Mouse (Mus musculus): ENCODE measurements around the gene Cd9. TPM values are rescaled to one million over a fixed set of nuclear protein-coding genes. Genes with fewer than 3 reads are reported as not detected.

Gene Cd9
- polyA plus RNA-seq (2015; fragmentation: Nextera tagmentation; extraction: Ambion mirVana), result 243 and 249 TPM in 2 replicates

DNA sequence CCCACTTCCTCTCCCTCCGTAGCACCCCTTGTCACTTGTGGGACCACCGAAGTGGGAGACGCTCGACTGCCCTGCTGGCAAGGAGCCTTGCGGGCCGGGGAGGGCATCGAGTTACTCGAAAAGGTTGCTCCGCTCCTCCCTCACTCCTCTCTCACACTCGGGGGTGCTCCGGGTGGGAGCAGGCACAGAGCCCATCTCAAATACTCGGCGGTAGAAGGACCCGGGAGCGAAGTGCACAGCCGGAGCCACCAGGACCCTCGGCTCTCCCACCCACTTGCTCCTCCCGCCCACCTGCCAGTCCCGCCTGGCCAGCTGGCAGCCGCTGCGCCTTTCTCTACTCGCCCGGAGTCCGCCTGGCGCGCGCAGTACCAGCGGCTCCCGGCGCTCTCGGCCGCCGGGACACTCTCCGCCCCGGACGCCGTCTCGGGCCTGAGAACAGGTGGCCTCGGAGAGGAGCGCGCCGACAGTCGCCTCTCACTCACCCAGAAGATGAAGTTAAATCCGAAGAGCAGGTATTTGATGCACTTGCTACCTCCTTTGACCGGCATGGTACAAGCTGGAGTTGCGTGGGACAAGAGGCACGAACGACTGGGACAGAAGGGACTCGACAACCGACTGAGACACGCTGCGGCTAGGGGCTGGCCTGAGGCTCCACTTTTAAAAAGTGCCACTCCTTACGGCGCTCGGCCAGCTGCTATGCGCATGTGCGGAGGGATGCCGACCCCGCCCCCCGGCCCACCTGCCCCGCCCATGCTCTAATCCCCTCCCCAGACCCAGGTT, at the start of gene Cd9:
Cd9 (minus strand) TSS at position 700 of the 780 bp plus-strand sequence.
- Histone ChIP-seq H3K27ac (ENCODE audit: low read depth) (peak within 1 kb of the TSS; percentile 71), H3K4me3 (ENCODE audit: low read depth, low read length) (peak within 1 kb of the TSS; percentile 75), H3K36me3 (replicated peaks; ENCODE audit: insufficient read depth, low read length) (peaks cover 3% of the 10 kb centered on the region; the same call in 1 of the 2 replicates), H3K9me3 (ENCODE audit: low read length) (no peaks in the 10 kb centered on the region), H3K9ac (replicated peaks) (peak within 1 kb of the TSS; percentile 85), H3K4me1 (ENCODE audit: insufficient read depth) (peaks cover 25% of the 10 kb centered on the region), H3K4me2 (ENCODE audit: low read depth, low read length) (peak within 1 kb of the TSS; percentile 74), H3K27me3 (ENCODE audit: insufficient read depth, low read length) (peaks cover 11% of the 10 kb centered on the region; the same call in 1 of the 2 replicates)
- TF ChIP-seq CTCF (IDR thresholded peaks at IDR 0.05; ENCODE audit: low read depth), result no peak
- TF ChIP-seq EP300 (IDR thresholded peaks at IDR 0.05; ENCODE audit: low read depth), result no peak
- peak; percentile 79 for ATAC-seq
- peak; percentile 85 for DNase-seq
- WGBS (ENCODE audit: insufficient replicate concordance), result under 1% methylated on average over 58 of the region's 61 CpGs

DNA sequence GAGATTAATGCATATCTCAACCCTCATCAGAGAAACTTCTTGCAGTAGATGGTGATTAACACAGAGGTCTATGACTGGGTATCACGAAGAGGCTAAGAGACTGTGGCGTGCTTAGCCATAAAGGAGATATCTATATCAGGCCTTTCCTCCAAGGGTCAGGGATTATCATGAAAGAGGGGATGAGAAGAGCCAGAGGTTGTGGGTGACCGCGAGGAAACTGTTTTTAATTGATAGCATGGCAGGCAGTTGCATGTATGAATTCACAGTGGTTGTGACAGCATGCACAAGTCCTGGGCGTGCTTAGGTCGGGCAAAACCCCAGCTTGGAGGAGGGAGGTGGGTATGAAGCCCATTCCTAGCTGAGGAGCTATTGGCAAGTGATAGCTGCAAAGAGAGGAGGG, 46.7 kb upstream of the Cd9 start:
- Histone ChIP-seq H3K36me3 (replicated peaks; ENCODE audit: insufficient read depth, low read length) (no peaks in the 10 kb centered on the region), H3K27me3 (ENCODE audit: insufficient read depth, low read length) (no peaks in the 10 kb centered on the region), H3K4me1 (ENCODE audit: insufficient read depth) (peaks cover 14% of the 10 kb centered on the region), H3K27ac (ENCODE audit: low read depth) (no peak overlapping the region), H3K4me2 (ENCODE audit: low read depth, low read length) (no peak overlapping the region), H3K9me3 (ENCODE audit: low read length) (no peaks in the 10 kb centered on the region), H3K4me3 (ENCODE audit: low read depth, low read length) (no peak overlapping the region), H3K9ac (replicated peaks) (no peak overlapping the region)
- TF ChIP-seq EP300 (IDR thresholded peaks at IDR 0.05; ENCODE audit: low read depth) (peak; percentile 58; the same call in 1 of the 2 replicates), CTCF (IDR thresholded peaks at IDR 0.05; ENCODE audit: low read depth) (no peak)
- DNase-seq (no peak), ATAC-seq (peak; percentile 43)
- 42% methylated on average over 6 of the region's 6 CpGs for WGBS (ENCODE audit: insufficient replicate concordance)

DNA sequence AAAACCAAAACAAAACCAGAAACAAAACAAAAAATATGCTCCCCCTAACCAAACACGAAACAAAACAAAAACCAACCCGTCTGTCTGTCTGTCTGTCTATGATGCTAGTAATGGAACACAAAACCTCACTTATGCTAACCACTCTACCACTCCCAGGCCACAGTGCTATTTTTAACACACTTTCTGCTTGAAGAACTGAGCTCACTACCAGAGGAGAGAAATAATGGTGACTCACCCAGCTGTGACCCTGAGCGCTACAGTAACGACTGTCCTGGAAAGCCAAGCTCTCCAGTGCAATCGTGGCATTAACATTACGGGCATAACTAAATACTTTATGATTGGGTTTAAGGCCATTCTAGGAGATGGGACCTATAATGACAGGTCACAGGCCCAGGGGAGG, 46.2 kb upstream of the Cd9 start:
- no peak overlapping the region for H3K4me2 ChIP-seq (ENCODE audit: low read depth, low read length)

DNA sequence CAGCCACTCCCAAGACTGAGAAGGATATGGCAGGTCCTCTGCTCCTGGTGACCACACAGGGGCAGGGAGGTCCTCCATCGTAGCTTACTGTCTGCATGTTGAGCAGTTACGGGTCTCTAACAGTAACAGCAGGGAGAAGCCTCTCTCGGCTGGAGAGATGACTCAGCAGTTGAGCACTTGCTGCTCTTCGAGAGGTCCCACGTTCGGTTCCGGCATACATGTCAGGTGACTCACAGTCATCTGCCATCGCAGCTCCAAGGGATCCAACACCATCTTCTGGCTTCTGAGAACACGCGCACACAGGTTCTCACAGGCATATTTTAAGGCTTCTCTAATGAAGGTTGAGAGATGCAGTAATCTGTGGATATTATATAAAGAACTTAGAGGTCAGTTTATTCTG, 45.6 kb upstream of the Cd9 start:
- H3K27ac ChIP-seq (ENCODE audit: low read depth), result no peak overlapping the region
- no peak for ATAC-seq
- no peak overlapping the region for H3K4me3 ChIP-seq (ENCODE audit: low read depth, low read length)
- TF ChIP-seq CTCF (IDR thresholded peaks at IDR 0.05; ENCODE audit: low read depth) (no peak), EP300 (IDR thresholded peaks at IDR 0.05; ENCODE audit: low read depth) (no peak)
- no peaks in the 10 kb centered on the region for H3K27me3 ChIP-seq (ENCODE audit: insufficient read depth, low read length)
- H3K4me1 ChIP-seq (ENCODE audit: insufficient read depth), result peaks cover 14% of the 10 kb centered on the region
- H3K4me2 ChIP-seq (ENCODE audit: low read depth, low read length), result no peak overlapping the region
- 57% methylated on average over 10 of the region's 10 CpGs for WGBS (ENCODE audit: insufficient replicate concordance)
- no peaks in the 10 kb centered on the region for H3K36me3 ChIP-seq (replicated peaks; ENCODE audit: insufficient read depth, low read length)
- DNase-seq, result no peak
- H3K9ac ChIP-seq (replicated peaks), result no peak overlapping the region
- no peaks in the 10 kb centered on the region for H3K9me3 ChIP-seq (ENCODE audit: low read length)

More for the DNA sequence above, 46.2 kb upstream of the Cd9 start:
- no peak overlapping the region for H3K4me3 ChIP-seq (ENCODE audit: low read depth, low read length)
- no peak for DNase-seq
- no peak for TF ChIP-seq CTCF (IDR thresholded peaks at IDR 0.05; ENCODE audit: low read depth)
- TF ChIP-seq EP300 (IDR thresholded peaks at IDR 0.05; ENCODE audit: low read depth), result no peak
- peaks cover 14% of the 10 kb centered on the region for H3K4me1 ChIP-seq (ENCODE audit: insufficient read depth)
- H3K9me3 ChIP-seq (ENCODE audit: low read length), result no peaks in the 10 kb centered on the region
- WGBS (ENCODE audit: insufficient replicate concordance), result 53% methylated on average over 6 of the region's 6 CpGs
- H3K27ac ChIP-seq (ENCODE audit: low read depth), result no peak overlapping the region
- H3K9ac ChIP-seq (replicated peaks), result no peak overlapping the region
- no peaks in the 10 kb centered on the region for H3K27me3 ChIP-seq (ENCODE audit: insufficient read depth, low read length)
- no peaks in the 10 kb centered on the region for H3K36me3 ChIP-seq (replicated peaks; ENCODE audit: insufficient read depth, low read length)
- ATAC-seq, result no peak

DNA sequence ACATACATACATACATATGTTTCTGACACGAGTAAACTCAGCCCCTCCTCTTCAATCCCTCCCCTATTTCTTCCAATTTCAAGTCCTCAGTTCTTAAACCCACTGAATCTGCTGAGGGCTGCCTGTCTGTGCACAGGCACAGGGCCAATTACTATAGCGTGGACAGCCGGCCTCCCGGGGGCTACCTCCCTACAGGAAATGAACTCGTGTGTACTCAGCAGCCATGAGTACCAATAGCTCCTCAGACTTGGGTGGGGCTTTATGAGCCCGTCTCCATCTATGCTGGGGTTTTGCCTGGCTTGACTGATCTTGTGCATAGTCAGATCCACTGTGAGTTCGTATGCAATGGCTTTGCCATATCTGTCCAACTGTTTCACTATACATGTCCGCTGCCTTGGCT, 44.8 kb upstream of the Cd9 start:
- Histone ChIP-seq H3K4me2 (ENCODE audit: low read depth, low read length) (no peak overlapping the region), H3K27me3 (ENCODE audit: insufficient read depth, low read length) (no peaks in the 10 kb centered on the region), H3K4me1 (ENCODE audit: insufficient read depth) (peaks cover 14% of the 10 kb centered on the region), H3K9me3 (ENCODE audit: low read length) (no peaks in the 10 kb centered on the region), H3K36me3 (replicated peaks; ENCODE audit: insufficient read depth, low read length) (no peaks in the 10 kb centered on the region), H3K9ac (replicated peaks) (no peak overlapping the region), H3K27ac (ENCODE audit: low read depth) (no peak overlapping the region), H3K4me3 (ENCODE audit: low read depth, low read length) (no peak overlapping the region)
- no peak for TF ChIP-seq CTCF (IDR thresholded peaks at IDR 0.05; ENCODE audit: low read depth)
- no peak for TF ChIP-seq EP300 (IDR thresholded peaks at IDR 0.05; ENCODE audit: low read depth)
- WGBS (ENCODE audit: insufficient replicate concordance), result 43% methylated on average over 8 of the region's 8 CpGs
- ATAC-seq (no peak), DNase-seq (no peak)

DNA sequence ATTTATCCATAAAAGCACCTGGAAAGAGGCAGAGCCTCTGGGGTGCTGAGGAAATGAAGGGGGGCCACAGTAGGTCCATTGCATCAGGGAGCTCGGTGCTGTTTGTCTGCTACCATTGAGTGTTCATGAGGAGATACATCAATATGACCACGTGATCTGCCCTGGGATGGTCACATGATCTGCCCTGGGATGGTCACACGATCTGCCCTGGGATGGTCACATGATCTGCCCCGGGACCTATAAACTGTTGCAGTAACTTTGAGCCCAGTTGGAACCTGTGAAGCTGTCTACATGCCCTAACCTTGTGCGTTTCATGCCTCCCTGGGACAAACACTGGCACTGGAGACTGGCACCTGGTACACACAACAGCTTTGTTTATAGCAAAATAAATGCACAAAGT, 43.9 kb upstream of the Cd9 start:
- Histone ChIP-seq H3K27me3 (ENCODE audit: insufficient read depth, low read length) (no peaks in the 10 kb centered on the region), H3K4me3 (ENCODE audit: low read depth, low read length) (no peak overlapping the region), H3K4me1 (ENCODE audit: insufficient read depth) (peaks cover 14% of the 10 kb centered on the region), H3K36me3 (replicated peaks; ENCODE audit: insufficient read depth, low read length) (no peaks in the 10 kb centered on the region), H3K4me2 (ENCODE audit: low read depth, low read length) (no peak overlapping the region), H3K27ac (ENCODE audit: low read depth) (no peak overlapping the region), H3K9ac (replicated peaks) (no peak overlapping the region), H3K9me3 (ENCODE audit: low read length) (no peaks in the 10 kb centered on the region)
- DNase-seq, result no peak
- peak; percentile 59; the same call in 1 of the 2 replicates for ATAC-seq
- 71% methylated on average over 5 of the region's 5 CpGs for WGBS (ENCODE audit: insufficient replicate concordance)
- TF ChIP-seq EP300 (IDR thresholded peaks at IDR 0.05; ENCODE audit: low read depth), result no peak
- no peak for TF ChIP-seq CTCF (IDR thresholded peaks at IDR 0.05; ENCODE audit: low read depth)

All from liver, postnatal 0 days (tissue).